Mouse (Mus musculus) limb, embryonic 14.5 days (tissue): ENCODE measurements at regions not wholly inside any gene's neighbourhood (a gene's known extent, or its start where the extent isn't known, plus 50 kb on each side); places are given as distances from the start of the nearest gene placed in this dataset.

Experiments
- ATAC-seq: fragments of 200-750 bp; cut with Nextera tagmentation; 2 replicates; pipeline ENCODE4 v1.8.0; 2017; ENCODE audit warnings: low read depth, moderate number of reproducible peaks, moderate TSS enrichment; ENCODE audit not compliant: low FRiP score
- DNase-seq: peaks from one replicate; pipeline ENCODE4 v3.0.0-alpha.2; 2015; ENCODE audit warnings: low spot score
- H3K27ac ChIP-seq: fragments of 300-500 bp; sonication (generic); replicated peaks from 2 replicates; pipeline ENCODE4 v1.5.1; 2014; ENCODE audit warnings: low read depth, mild to moderate bottlenecking, low read length, moderate library complexity, mixed read lengths
- H3K27me3 ChIP-seq: fragments of 300-500 bp; sonication (generic); 2 replicates; pipeline ENCODE4 v1.6.1; 2014; ENCODE audit warnings: low read length, mixed read lengths; ENCODE audit not compliant: control insufficient read depth, insufficient read depth
- H3K36me3 ChIP-seq: fragments of 300-500 bp; sonication (generic); 2 replicates; pipeline ENCODE4 v1.6.1; 2014; ENCODE audit warnings: mild to moderate bottlenecking, low read length, moderate library complexity, mixed read lengths; ENCODE audit not compliant: control insufficient read depth, insufficient read depth
- H3K4me1 ChIP-seq: fragments of 300-500 bp; sonication (generic); 2 replicates; pipeline ENCODE4 v1.6.1; 2014; ENCODE audit warnings: antibody characterized with exemption, low read length, mixed read lengths; ENCODE audit not compliant: control insufficient read depth, insufficient read depth
- H3K4me2 ChIP-seq: fragments of 300-500 bp; sonication (generic); replicated peaks from 2 replicates; pipeline ENCODE4 v1.6.1; 2014; ENCODE audit warnings: low read depth, mild to moderate bottlenecking, low read length, moderate library complexity; ENCODE audit not compliant: severe bottlenecking
- H3K4me3 ChIP-seq: fragments of 300-500 bp; sonication (generic); replicated peaks from 2 replicates; pipeline ENCODE4 v1.5.1; 2014; ENCODE audit warnings: low read length
- H3K9ac ChIP-seq: fragments of 300-500 bp; sonication (generic); 2 replicates; pipeline ENCODE4 v1.6.1; 2014; ENCODE audit warnings: mild to moderate bottlenecking, low read depth, low read length, moderate library complexity; ENCODE audit not compliant: severe bottlenecking
- H3K9me3 ChIP-seq: fragments of 300-500 bp; sonication (generic); 2 replicates; pipeline ENCODE4 v1.6.1; 2016; ENCODE audit warnings: low read length; ENCODE audit not compliant: control insufficient read depth
- POLR2A ChIP-seq: fragments of 200-500 bp; IDR thresholded peaks from 2 replicates; pipeline ENCODE4 v1.8.0; 2012; ENCODE audit warnings: inconsistent platforms, mild to moderate bottlenecking, moderate library complexity, borderline replicate concordance; ENCODE audit not compliant: insufficient read depth, insufficient read length; ENCODE audit errors: extremely low read depth

DNA sequence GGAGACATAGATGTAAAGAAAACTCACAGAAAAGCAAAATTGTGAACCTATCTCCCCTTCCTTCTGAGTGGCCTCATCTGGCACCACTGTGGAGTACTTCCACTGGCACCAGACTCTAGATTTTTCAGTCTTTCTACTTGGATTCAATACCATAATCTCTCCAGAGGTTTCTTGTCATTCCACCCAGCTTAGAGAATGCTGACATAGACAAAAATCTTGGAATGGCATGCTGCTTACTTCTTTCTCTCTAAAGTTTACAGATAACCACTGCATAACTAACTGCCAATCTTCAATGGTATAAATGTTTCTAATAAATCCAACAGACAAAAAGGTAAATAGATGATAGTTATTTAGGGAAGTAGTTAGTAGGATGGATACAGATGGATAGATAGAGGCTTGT lies 589.6 kb upstream of the Vrk2 start:
- Histone ChIP-seq H3K9ac (no peak overlapping the region), H3K27me3 (no peaks in the 10 kb centered on the region), H3K4me2 (no peak overlapping the region), H3K4me3 (no peak overlapping the region), H3K9me3 (no peaks in the 10 kb centered on the region), H3K4me1 (no peaks in the 10 kb centered on the region), H3K36me3 (no peaks in the 10 kb centered on the region), H3K27ac (no peak overlapping the region)
- DNase-seq (no peak), ATAC-seq (no peak)
- no peak for TF ChIP-seq POLR2A

DNA sequence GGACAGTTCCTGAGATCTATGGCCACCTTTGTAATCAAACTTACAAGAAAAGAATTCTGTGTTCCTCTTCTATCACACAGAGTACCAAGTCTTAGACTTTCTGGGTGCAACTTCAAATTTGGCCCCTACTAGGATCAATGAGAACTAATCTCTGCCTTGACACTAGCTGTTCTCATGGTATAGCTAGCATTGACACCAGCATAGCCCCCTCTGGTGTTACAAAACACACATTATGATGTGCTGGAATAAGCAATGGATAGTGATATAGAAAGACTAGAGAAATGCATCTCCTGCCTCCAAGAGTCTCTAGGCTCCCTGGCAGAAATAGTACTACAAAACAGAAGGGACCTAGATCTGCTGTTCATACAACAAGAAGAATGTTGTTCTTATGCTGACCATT lies 566.6 kb upstream of the Vrk2 start:
- TF ChIP-seq POLR2A = no peak
- H3K4me3 ChIP-seq = no peak overlapping the region
- no peaks in the 10 kb centered on the region for H3K27me3 ChIP-seq
- no peak for ATAC-seq
- H3K4me2 ChIP-seq = no peak overlapping the region
- H3K4me1 ChIP-seq = no peaks in the 10 kb centered on the region
- H3K36me3 ChIP-seq = no peaks in the 10 kb centered on the region
- H3K27ac ChIP-seq = no peak overlapping the region
- H3K9ac ChIP-seq = no peak overlapping the region
- no peak for DNase-seq
- no peaks in the 10 kb centered on the region for H3K9me3 ChIP-seq
